Mouse (Mus musculus): ENCODE results near the gene Atp2c1.

GRCm38 (mm10) chr9:105377622-105378021 is 149.5 kb downstream of the Atp2c1 start:
- TF ChIP-seq MAX (IDR thresholded peaks at IDR 0.05; ENCODE audit: low read depth) (no peak), MYOD1 (IDR thresholded peaks at IDR 0.05; ENCODE audit: control insufficient read depth in 1 of 3, insufficient read length in 2 of 3, low read depth in 2 of 3) (no peak), POLR2A (IDR thresholded peaks at IDR 0.05; ENCODE audit: insufficient read length, low read depth) (no peak), MYOG (IDR thresholded peaks at IDR 0.05; ENCODE audit: control insufficient read depth in 1 of 3, insufficient read depth in 1 of 3, insufficient read length in 2 of 3, low read depth in 2 of 3) (peak in 1 of 3 experiments; percentile 1), REST (IDR thresholded peaks at IDR 0.05; ENCODE audit: insufficient read depth, insufficient read length) (no peak), USF1 (IDR thresholded peaks at IDR 0.05; ENCODE audit: low read depth) (no peak), POLR2AphosphoS2 (IDR thresholded peaks at IDR 0.05; ENCODE audit: insufficient read length, low read depth) (no peak), CEBPB (IDR thresholded peaks at IDR 0.05; ENCODE audit: insufficient read depth, poor library complexity, severe bottlenecking) (no peak), TCF12 (IDR thresholded peaks at IDR 0.05; ENCODE audit: insufficient read depth, poor library complexity, severe bottlenecking) (no peak), E2F4 (IDR thresholded peaks at IDR 0.05; ENCODE audit: insufficient read depth) (no peak), SRF (IDR thresholded peaks at IDR 0.05; ENCODE audit: control insufficient read depth, insufficient read length, low read depth) (no peak)
